ENCODE assay signal across 23 mouse cellular contexts in the genomic region with DNA sequence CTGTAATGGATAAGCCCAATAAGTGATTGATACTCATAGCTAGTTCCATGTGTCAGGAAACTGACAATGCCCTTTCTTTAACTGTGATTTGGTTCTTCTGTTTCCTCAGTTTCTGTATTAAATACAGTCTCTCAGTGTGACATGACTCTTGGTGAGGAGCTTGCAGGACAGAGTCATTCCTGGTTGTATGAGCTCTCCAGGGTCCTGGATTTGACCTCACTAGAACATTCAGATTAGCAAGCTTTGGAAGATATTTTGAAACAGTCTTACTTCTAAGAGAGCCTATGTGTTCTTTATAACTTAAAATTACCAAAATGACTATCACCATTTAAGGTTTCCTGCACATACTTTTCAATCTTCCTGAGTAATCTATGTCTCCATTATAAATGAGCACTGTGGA.
DNase-seq lines count a peak whose midpoint lies in the region; ATAC-seq and TF ChIP-seq lines count a peak whose summit lies in the region.
"Had no signal": no experiment of that assay in that cellular context is flagged by ENCODE, and none has a peak within 500 bp of the region (broad histone marks: within the 10 kb centered on the region; RNA-seq: fewer than 3 reads in every experiment).

No protein-coding gene starts in this region.

- TF ChIP-seq EP300 in MEL (IDR thresholded peaks at IDR 0.05; ENCODE audit: low read depth in 1 of 2, low read length in 2 of 2) = no peak

- no peak for ATAC-seq in embryonic facial prominence, embryonic 11.5 days (replicated peaks; ENCODE audit: insufficient number of reproducible peaks, low FRiP score, low TSS enrichment, low read depth)
- ATAC-seq: CD4-positive, CD25-positive, alpha-beta regulatory T cell, adult 4 months; forebrain, embryonic 13.5 days; forebrain, postnatal 0 days; Patski had no signal

- no peaks in the 10 kb centered on the region for H3K4me1 ChIP-seq in embryonic facial prominence, embryonic 11.5 days (ENCODE audit: control insufficient read depth, insufficient read depth, low read length)
- no peaks in the 10 kb centered on the region for H3K4me1 ChIP-seq in embryonic facial prominence, embryonic 10.5 days
- H3K4me1 ChIP-seq in MEL (ENCODE audit: control insufficient read depth in 1 of 2, insufficient read depth in 2 of 2, low read length in 2 of 2) = no peaks in the 10 kb centered on the region
- H3K4me1 ChIP-seq in heart, embryonic 10.5 days = no peaks in the 10 kb centered on the region
- H3K4me1 ChIP-seq: embryonic facial prominence, embryonic 13.5 days; heart, embryonic 13.5 days had no signal

- no peaks in the 10 kb centered on the region for H3K9me3 ChIP-seq in embryonic facial prominence, embryonic 11.5 days (replicated peaks; ENCODE audit: control insufficient read depth, low read length)
- H3K9me3 ChIP-seq in embryonic facial prominence, embryonic 10.5 days = no peaks in the 10 kb centered on the region
- no peaks in the 10 kb centered on the region for H3K9me3 ChIP-seq in MEL (replicated peaks; ENCODE audit: insufficient read depth, low read length)
- H3K9me3 ChIP-seq in heart, embryonic 10.5 days = no peaks in the 10 kb centered on the region
- H3K9me3 ChIP-seq: embryonic facial prominence, embryonic 13.5 days; forebrain, embryonic 13.5 days; heart, embryonic 13.5 days; hindbrain, embryonic 15.5 days had no signal

- no peak overlapping the region for H3K4me3 ChIP-seq in embryonic facial prominence, embryonic 11.5 days (ENCODE audit: low read depth, low read length)
- H3K4me3 ChIP-seq in embryonic facial prominence, embryonic 10.5 days = no peak overlapping the region
- no peak overlapping the region for H3K4me3 ChIP-seq in MEL (ENCODE audit: control insufficient read depth in 1 of 2, insufficient read depth in 1 of 2, low read depth in 2 of 2, low read length in 2 of 2)
- H3K4me3 ChIP-seq in heart, embryonic 10.5 days = no peak overlapping the region
- no peak overlapping the region for H3K4me3 ChIP-seq in layer of hippocampus, adult 2 months
- H3K4me3 ChIP-seq: embryonic facial prominence, embryonic 13.5 days; forebrain, embryonic 13.5 days; heart, embryonic 13.5 days; hindbrain, embryonic 15.5 days had no signal

- H3K27ac ChIP-seq in embryonic facial prominence, embryonic 11.5 days (replicated peaks; ENCODE audit: low read depth, low read length) = no peak overlapping the region
- no peak overlapping the region for H3K27ac ChIP-seq in embryonic facial prominence, embryonic 10.5 days (replicated peaks)
- no peak overlapping the region for H3K27ac ChIP-seq in MEL (ENCODE audit: control insufficient read depth, low read depth, low read length)
- no peak overlapping the region for H3K27ac ChIP-seq in heart, embryonic 10.5 days
- no peak overlapping the region for H3K27ac ChIP-seq in layer of hippocampus, adult 2 months
- H3K27ac ChIP-seq: embryonic facial prominence, embryonic 13.5 days; forebrain, embryonic 13.5 days; heart, embryonic 13.5 days; hindbrain, embryonic 15.5 days had no signal

- no peak overlapping the region for H3K9ac ChIP-seq in embryonic facial prominence, embryonic 11.5 days (replicated peaks; ENCODE audit: low read length)
- no peak overlapping the region for H3K9ac ChIP-seq in MEL (ENCODE audit: control insufficient read depth, low read depth, low read length, poor library complexity, severe bottlenecking)
- H3K9ac ChIP-seq: embryonic facial prominence, embryonic 13.5 days; forebrain, embryonic 13.5 days; forebrain, postnatal 0 days; heart, embryonic 13.5 days; hindbrain, embryonic 15.5 days had no signal

- no peak for TF ChIP-seq CTCF in MEL (IDR thresholded peaks at IDR 0.05 in 2 of 3, conservative IDR thresholded peaks at IDR 0.05 in 1 of 3; ENCODE audit: control insufficient read depth in 1 of 3, insufficient read depth in 1 of 3, low read depth in 2 of 3, low read length in 3 of 3, poor library complexity in 1 of 3, severe bottlenecking in 1 of 3)
- no peak for TF ChIP-seq CTCF in layer of hippocampus, adult 2 months (conservative IDR thresholded peaks at IDR 0.05)

- DNase-seq in embryonic facial prominence, embryonic 11.5 days (ENCODE audit: low spot score) = peak; percentile 61
- no peak for DNase-seq in embryonic facial prominence, embryonic 10.5 days (ENCODE audit: low spot score)
- peak; percentile 49 for DNase-seq in 3T3-L1 (ENCODE audit: low read depth, low spot score)
- DNase-seq in MEL (ENCODE audit: low read depth, low spot score) = peak; percentile 3
- peak; percentile 39 for DNase-seq in adipocyte (ENCODE audit: low spot score)
- DNase-seq in heart, embryonic 10.5 days (ENCODE audit: low spot score) = no peak
- DNase-seq in layer of hippocampus, adult 2 months (ENCODE audit: low spot score in 2 of 2) = no peak
- DNase-seq: adrenal gland, postnatal 10 days; B cell, adult 2 months; cerebellum, adult 11 months; cerebellum, adult 8-10 months; cerebellum, postnatal 14 days; forebrain, postnatal 0 days; gastrocnemius, postnatal 14 days; heart, postnatal 36 days; kidney, adult 11 months had no signal

- no peak for TF ChIP-seq POLR2A in MEL (IDR thresholded peaks at IDR 0.05; ENCODE audit: control insufficient read depth in 1 of 2, insufficient read depth in 1 of 2, low read depth in 1 of 2, low read length in 2 of 2, poor library complexity in 1 of 2)

- no peak overlapping the region for H3K4me2 ChIP-seq in embryonic facial prominence, embryonic 11.5 days (ENCODE audit: low read depth, low read length)
- H3K4me2 ChIP-seq: embryonic facial prominence, embryonic 13.5 days; forebrain, embryonic 13.5 days; heart, embryonic 13.5 days; hindbrain, embryonic 15.5 days had no signal

- H3K36me3 ChIP-seq in embryonic facial prominence, embryonic 11.5 days (replicated peaks; ENCODE audit: control insufficient read depth, insufficient read depth, low read depth, low read length) = no peaks in the 10 kb centered on the region
- no peaks in the 10 kb centered on the region for H3K36me3 ChIP-seq in embryonic facial prominence, embryonic 10.5 days (replicated peaks)
- no peaks in the 10 kb centered on the region for H3K36me3 ChIP-seq in MEL (ENCODE audit: control insufficient read depth in 1 of 2, insufficient read depth in 2 of 2, low read length in 2 of 2)
- H3K36me3 ChIP-seq in heart, embryonic 10.5 days = no peaks in the 10 kb centered on the region
- H3K36me3 ChIP-seq: embryonic facial prominence, embryonic 13.5 days; G1E; heart, embryonic 13.5 days; hindbrain, embryonic 15.5 days had no signal

- no peaks in the 10 kb centered on the region for H3K79me2 ChIP-seq in MEL (ENCODE audit: control insufficient read depth, insufficient read depth, low read length, poor library complexity)

- no peaks in the 10 kb centered on the region for H3K27me3 ChIP-seq in embryonic facial prominence, embryonic 11.5 days (ENCODE audit: control insufficient read depth, insufficient read depth, low read length)
- H3K27me3 ChIP-seq in embryonic facial prominence, embryonic 10.5 days (replicated peaks; ENCODE audit: low read depth, poor library complexity, severe bottlenecking) = no peaks in the 10 kb centered on the region
- H3K27me3 ChIP-seq in MEL (ENCODE audit: control insufficient read depth in 1 of 2, insufficient read depth in 2 of 2, low read length in 2 of 2) = no peaks in the 10 kb centered on the region
- H3K27me3 ChIP-seq in heart, embryonic 10.5 days (ENCODE audit: insufficient read depth, poor library complexity, severe bottlenecking) = no peaks in the 10 kb centered on the region
- H3K27me3 ChIP-seq: embryonic facial prominence, embryonic 13.5 days; forebrain, embryonic 13.5 days; heart, embryonic 13.5 days; hindbrain, embryonic 15.5 days; Patski had no signal

- TF ChIP-seq RAD21 in MEL (IDR thresholded peaks at IDR 0.05; ENCODE audit: low read depth, low read length) = no peak

TF ChIP-seq in MEL, 35 proteins besides CTCF, POLR2A, EP300 and RAD21:
- TF ChIP-seq GABPA (IDR thresholded peaks at IDR 0.05; ENCODE audit: low read depth, low read length) (no peak), BHLHE40 (IDR thresholded peaks at IDR 0.05; ENCODE audit: borderline replicate concordance, low read depth, low read length) (no peak), GATA1 (IDR thresholded peaks at IDR 0.05; ENCODE audit: low read depth, low read length) (no peak), ZC3H11A (IDR thresholded peaks at IDR 0.05; ENCODE audit: low read depth, low read length) (no peak), RCOR1 (IDR thresholded peaks at IDR 0.05; ENCODE audit: low read depth, low read length) (no peak), ELF1 (IDR thresholded peaks at IDR 0.05; ENCODE audit: low read depth, low read length) (no peak), ZKSCAN1 (IDR thresholded peaks at IDR 0.05; ENCODE audit: low read depth, low read length) (no peak), MAZ (IDR thresholded peaks at IDR 0.05; ENCODE audit: low read depth, low read length) (no peak), TCF12 (IDR thresholded peaks at IDR 0.05; ENCODE audit: low read depth, low read length) (no peak), NRF1 (IDR thresholded peaks at IDR 0.05; ENCODE audit: insufficient read depth, low read depth, low read length, poor library complexity, severe bottlenecking) (no peak), E2F4 (IDR thresholded peaks at IDR 0.05; ENCODE audit: borderline replicate concordance, low read depth, low read length) (no peak), CHD1 (IDR thresholded peaks at IDR 0.05; ENCODE audit: low read depth, low read length) (no peak), NELFE (IDR thresholded peaks at IDR 0.05; ENCODE audit: low read depth, low read length) (no peak), CHD2 (IDR thresholded peaks at IDR 0.05; ENCODE audit: low read length) (no peak), TBP (IDR thresholded peaks at IDR 0.05; ENCODE audit: low read depth, low read length) (no peak), ZNF384 (IDR thresholded peaks at IDR 0.05; ENCODE audit: low read depth, low read length) (no peak), MYC (IDR thresholded peaks at IDR 0.05; ENCODE audit: low read depth, low read length) (no peak), SMC3 (IDR thresholded peaks at IDR 0.05; ENCODE audit: low read depth, low read length) (no peak), JUND (IDR thresholded peaks at IDR 0.05; ENCODE audit: low read depth, low read length) (no peak), MAFK (IDR thresholded peaks at IDR 0.05; ENCODE audit: borderline replicate concordance, low read depth, low read length) (no peak)

Comparison
In these comparisons a context has a peak if more than half of its experiments do, and no peak if none do; other contexts are left out.
1. DNase-seq: peak in embryonic facial prominence, embryonic 11.5 days (single experiment), 3T3-L1 (single experiment), MEL (single experiment) and adipocyte (single experiment); none in embryonic facial prominence, embryonic 10.5 days (single experiment), heart, embryonic 10.5 days (single experiment) and layer of hippocampus, adult 2 months (0 of 2).